Mouse (Mus musculus) kidney, embryonic 15.5 days (tissue): ENCODE results near the gene Nuak1. TPM values are rescaled to one million over a fixed set of nuclear protein-coding genes. Genes with fewer than 3 reads are reported as not detected.
A peak's percentile ranks its signal among the peaks of the same experiment; 100 is the strongest.

Source experiments
- ATAC-seq: fragments of 200-750 bp; cut with Nextera tagmentation; replicated peaks from 2 replicates; pipeline ENCODE4 v1.8.0; 2017; ENCODE audit warnings: moderate TSS enrichment; ENCODE audit not compliant: low FRiP score
- H3K27ac ChIP-seq: fragments of 300-500 bp; sonication (generic); 2 replicates; pipeline ENCODE4 v1.5.1; 2015; ENCODE audit warnings: mild to moderate bottlenecking, inconsistent platforms
- H3K27me3 ChIP-seq: fragments of 300-500 bp; sonication (generic); 2 replicates; pipeline ENCODE4 v1.6.1; 2015; ENCODE audit warnings: inconsistent platforms
- H3K36me3 ChIP-seq: fragments of 300-500 bp; sonication (generic); 2 replicates; pipeline ENCODE4 v1.6.1; 2015; ENCODE audit warnings: inconsistent platforms
- H3K4me1 ChIP-seq: fragments of 300-500 bp; sonication (generic); 2 replicates; pipeline ENCODE4 v1.6.1; 2015; ENCODE audit warnings: inconsistent platforms
- H3K4me2 ChIP-seq: fragments of 300-500 bp; sonication (generic); 2 replicates; pipeline ENCODE4 v1.6.1; 2015; ENCODE audit warnings: moderate library complexity, mild to moderate bottlenecking, inconsistent platforms
- H3K4me3 ChIP-seq: fragments of 300-500 bp; sonication (generic); replicated peaks from 2 replicates; pipeline ENCODE4 v1.5.1; 2015; ENCODE audit warnings: mild to moderate bottlenecking, inconsistent platforms
- H3K9ac ChIP-seq: fragments of 300-500 bp; sonication (generic); 2 replicates; pipeline ENCODE4 v1.6.1; 2015; ENCODE audit warnings: mild to moderate bottlenecking, inconsistent platforms
- H3K9me3 ChIP-seq: fragments of 300-500 bp; sonication (generic); replicated peaks from 2 replicates; pipeline ENCODE4 v1.6.1; 2016; ENCODE audit warnings: inconsistent platforms
- WGBS: fragments of 180-500 bp; shearing (Covaris S2); methylation state at CpG from one replicate; pipeline ENCODE4 v1.1.7; 2015; ENCODE audit warnings: mixed read lengths; 5-methylcytosine and 5-hydroxymethylcytosine counted together
- polyA plus RNA-seq: library from polyadenylated mRNA; unstranded; fragments of >200 nt; fragmentation: Nextera tagmentation; extraction: Ambion mirVana; gene quantifications from 2 replicates; pipeline ENCODE4 v1.2.1, GENCODE M21; 2015

The Nuak1 gene
- polyA plus RNA-seq, 1 experiment from 2014 or later: 3.0 TPM

DNA sequence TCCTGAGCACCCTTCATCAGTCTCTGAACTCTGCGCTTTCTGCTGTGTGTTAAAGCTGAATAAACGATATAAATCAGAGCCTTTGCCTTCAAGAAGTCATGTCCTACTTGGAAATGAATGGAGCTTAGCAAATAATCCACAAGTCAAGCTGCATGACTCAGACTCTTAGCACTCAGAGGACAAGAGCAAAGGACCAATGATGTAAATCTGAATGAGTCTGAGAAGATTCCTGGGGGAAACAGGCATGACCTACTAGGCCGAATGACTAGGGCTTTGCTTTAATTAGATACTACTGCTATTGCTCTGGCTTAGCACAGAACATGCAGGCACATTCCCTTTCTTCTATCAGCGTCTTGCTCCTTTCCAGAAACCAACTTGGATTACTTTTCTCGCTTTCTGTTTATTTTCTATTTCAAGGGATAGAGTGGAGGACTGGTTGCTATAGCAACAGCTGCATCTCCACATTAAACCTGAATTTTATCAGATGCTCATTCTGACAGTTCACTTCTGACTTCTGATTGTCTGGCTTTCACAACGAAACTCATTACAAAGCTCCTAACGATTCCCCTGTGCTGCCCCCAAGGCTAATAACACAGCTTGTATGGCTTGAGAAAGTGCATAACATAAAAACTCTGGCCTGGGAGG is 40.2 kb downstream of the Nuak1 start:
- Histone ChIP-seq H3K27ac (no peak overlapping the region), H3K4me3 (no peak overlapping the region), H3K27me3 (no peaks in the 10 kb centered on the region), H3K36me3 (peaks cover 3% of the 10 kb centered on the region), H3K4me2 (no peak overlapping the region), H3K9ac (no peak overlapping the region), H3K4me1 (peaks cover 52% of the 10 kb centered on the region), H3K9me3 (no peaks in the 10 kb centered on the region)
- ATAC-seq: no peak
- 71% methylated on average over 7 of the region's 7 CpGs for WGBS

DNA sequence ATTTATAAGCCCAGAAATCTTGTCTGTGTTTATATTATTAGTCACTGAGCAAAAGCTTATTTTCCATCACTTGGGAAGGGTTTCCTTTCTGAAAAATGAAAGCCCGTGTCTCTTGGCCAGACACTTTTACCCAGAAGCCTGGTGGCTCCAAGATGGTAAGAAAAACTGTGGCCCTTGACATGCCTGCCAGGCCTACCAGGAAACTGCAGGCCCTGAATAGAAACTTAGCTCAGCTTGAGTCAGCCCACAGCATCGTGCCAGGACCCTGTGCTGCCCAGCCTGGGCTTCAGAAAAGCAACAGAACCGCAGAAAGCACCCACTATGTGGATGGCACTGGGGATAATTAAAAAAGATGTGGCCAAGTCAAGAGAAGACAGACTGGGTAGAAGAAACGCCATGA is 43.1 kb downstream of the Nuak1 start:
- no peak overlapping the region for H3K4me2 ChIP-seq
- H3K9ac ChIP-seq: no peak overlapping the region
- no peaks in the 10 kb centered on the region for H3K27me3 ChIP-seq
- ATAC-seq: no peak
- H3K36me3 ChIP-seq: peaks cover 9% of the 10 kb centered on the region
- WGBS: 82% methylated on average over 4 of the region's 4 CpGs
- no peaks in the 10 kb centered on the region for H3K9me3 ChIP-seq
- H3K4me1 ChIP-seq: peaks cover 49% of the 10 kb centered on the region
- no peak overlapping the region for H3K27ac ChIP-seq
- H3K4me3 ChIP-seq: no peak overlapping the region

DNA sequence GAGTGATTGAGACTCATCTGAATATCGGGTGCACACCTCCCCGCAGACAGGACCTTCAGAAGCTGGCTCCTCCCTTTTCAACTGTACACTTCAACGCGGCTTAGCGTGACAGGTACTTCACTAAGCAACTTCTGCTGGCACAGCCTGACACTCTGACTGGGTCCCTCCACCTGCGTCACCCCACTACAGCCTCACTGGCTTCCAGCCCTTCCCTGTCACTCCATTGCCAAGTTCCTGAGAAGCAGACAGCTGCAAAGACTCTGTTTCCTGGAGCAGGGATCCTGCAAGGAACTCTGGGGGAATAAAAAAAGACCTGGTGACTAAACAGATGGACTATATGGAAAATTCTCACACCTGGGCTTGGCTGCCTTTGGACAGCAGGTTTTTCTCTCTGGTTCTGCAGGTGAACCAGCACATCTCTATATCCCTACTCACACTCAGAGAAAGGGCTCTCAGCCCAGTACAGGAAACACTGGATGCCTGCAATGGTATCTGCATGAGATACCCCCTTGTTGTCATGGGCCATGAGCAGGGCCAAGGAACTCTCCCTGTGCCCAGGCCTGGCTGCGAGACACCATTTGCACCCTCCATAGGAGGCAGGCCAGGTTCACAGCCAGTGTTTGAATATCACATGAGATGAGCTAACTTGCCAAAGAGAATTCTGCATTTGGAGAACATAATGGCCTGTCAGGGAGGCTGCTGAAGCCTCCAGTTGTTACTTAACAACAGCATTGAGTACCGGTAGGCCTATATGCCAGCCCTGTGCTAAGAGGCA is 44.3 kb downstream of the Nuak1 start:
- Histone ChIP-seq H3K4me1 (peaks cover 44% of the 10 kb centered on the region), H3K27ac (no peak overlapping the region; the same call in 1 of the 2 replicates), H3K4me3 (no peak overlapping the region), H3K9me3 (no peaks in the 10 kb centered on the region), H3K27me3 (no peaks in the 10 kb centered on the region), H3K9ac (no peak overlapping the region), H3K4me2 (no peak overlapping the region), H3K36me3 (peaks cover 13% of the 10 kb centered on the region)
- no peak for ATAC-seq
- 75% methylated on average over 8 of the region's 8 CpGs for WGBS

DNA sequence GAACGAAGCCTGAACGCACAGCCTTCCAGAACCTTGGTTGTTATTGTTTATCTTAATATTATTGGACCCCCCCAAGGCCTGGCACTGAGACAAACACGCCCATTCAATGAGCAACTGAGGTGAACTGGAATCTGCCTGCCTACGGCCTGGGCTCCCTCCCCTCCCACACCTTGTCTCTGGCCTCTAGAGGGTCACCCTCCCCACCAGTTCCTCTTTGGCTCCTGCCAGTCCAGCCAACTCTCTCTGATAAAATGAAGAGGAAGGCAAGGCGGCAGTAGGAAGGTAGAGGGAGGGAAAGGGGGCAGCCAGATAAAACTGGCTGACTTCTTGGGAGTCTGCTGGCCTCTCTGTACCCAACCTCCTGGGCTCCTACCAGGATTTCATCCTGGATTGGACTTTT is 45.1 kb downstream of the Nuak1 start:
- Histone ChIP-seq H3K27ac (no peak overlapping the region), H3K9me3 (no peaks in the 10 kb centered on the region), H3K9ac (no peak overlapping the region), H3K4me1 (peaks cover 40% of the 10 kb centered on the region), H3K27me3 (no peaks in the 10 kb centered on the region), H3K36me3 (peaks cover 14% of the 10 kb centered on the region), H3K4me2 (no peak overlapping the region), H3K4me3 (no peak overlapping the region)
- WGBS: 69% methylated on average over 5 of the region's 5 CpGs
- no peak for ATAC-seq

DNA sequence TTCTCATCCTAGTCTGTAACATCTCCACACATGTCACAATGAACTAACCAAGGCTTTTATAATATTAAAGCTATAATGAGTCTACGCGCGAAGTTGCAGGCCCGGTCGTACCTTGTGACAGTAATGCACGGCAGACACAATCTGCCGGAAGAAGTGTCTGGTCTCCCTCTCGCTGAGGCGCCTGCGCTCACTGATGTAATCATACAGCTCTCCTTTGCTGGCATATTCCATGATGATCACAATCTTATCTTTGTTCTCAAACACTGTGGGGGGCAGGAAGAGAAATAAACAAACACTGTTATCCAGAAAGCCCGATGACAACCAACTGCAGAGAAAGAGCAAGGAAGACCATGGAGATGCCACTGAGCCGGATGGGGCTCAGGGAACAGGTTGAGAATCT is 46.5 kb downstream of the Nuak1 start:
- WGBS: 93% methylated on average over 12 of the region's 12 CpGs

DNA sequence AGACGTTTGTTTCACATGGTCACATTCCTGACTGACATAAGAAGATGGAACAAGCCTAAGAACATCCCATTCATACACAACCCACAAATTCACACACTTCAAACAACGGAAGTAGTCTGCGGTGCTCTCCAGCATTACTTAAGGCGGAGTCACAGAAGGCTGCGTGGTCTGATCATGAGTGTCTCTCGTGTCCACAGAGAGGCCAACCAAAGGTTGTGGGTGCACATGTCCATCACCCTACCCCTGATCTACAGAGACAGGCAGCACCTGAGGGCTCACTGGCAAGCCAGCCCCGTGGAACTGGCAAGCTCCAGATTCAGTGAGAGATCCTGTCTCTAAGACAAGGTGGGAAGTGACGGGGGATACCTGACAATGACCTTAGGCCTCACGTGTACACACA is 47.0 kb downstream of the Nuak1 start:
- H3K27ac ChIP-seq: 0 out of 2 replicates have a peak overlapping the region, but pooled peaks have one; percentile 38
- no peak overlapping the region for H3K9ac ChIP-seq
- peaks cover 53% of the 10 kb centered on the region for H3K4me1 ChIP-seq
- peaks cover 11% of the 10 kb centered on the region for H3K36me3 ChIP-seq
- WGBS: 86% methylated on average over 9 of the region's 9 CpGs
- no peak for ATAC-seq
- no peak overlapping the region for H3K4me2 ChIP-seq
- H3K9me3 ChIP-seq: no peaks in the 10 kb centered on the region
- H3K4me3 ChIP-seq: no peak overlapping the region
- no peaks in the 10 kb centered on the region for H3K27me3 ChIP-seq

More for the DNA sequence above, 46.5 kb downstream of the Nuak1 start:
- ATAC-seq: no peak
- H3K4me1 ChIP-seq: peaks cover 49% of the 10 kb centered on the region
- peaks cover 11% of the 10 kb centered on the region for H3K36me3 ChIP-seq
- no peak overlapping the region for H3K4me2 ChIP-seq
- no peak overlapping the region for H3K9ac ChIP-seq
- no peak overlapping the region for H3K27ac ChIP-seq
- H3K27me3 ChIP-seq: no peaks in the 10 kb centered on the region
- H3K4me3 ChIP-seq: no peak overlapping the region
- no peaks in the 10 kb centered on the region for H3K9me3 ChIP-seq

DNA sequence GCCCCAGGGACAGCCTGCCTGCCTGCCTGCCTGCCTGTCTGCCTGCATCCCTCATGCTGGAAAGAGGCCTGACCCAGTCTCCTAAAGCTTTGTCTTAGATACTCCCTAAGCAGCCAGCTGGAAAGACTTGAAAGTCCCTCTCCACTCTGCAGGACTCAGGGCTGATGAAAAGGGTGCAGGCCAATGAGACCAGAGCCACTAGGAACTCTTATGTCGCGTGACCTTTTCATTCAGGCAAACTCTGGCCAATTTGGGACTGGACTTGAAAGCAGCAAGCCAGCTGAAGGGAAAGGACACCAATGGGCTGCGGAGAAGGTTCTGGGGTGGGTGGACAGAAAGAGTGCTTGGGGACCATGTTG is 47.7 kb downstream of the Nuak1 start:
- no peak overlapping the region for H3K4me2 ChIP-seq
- no peak overlapping the region for H3K9ac ChIP-seq
- 82% methylated on average over 3 of the region's 3 CpGs for WGBS

DNA sequence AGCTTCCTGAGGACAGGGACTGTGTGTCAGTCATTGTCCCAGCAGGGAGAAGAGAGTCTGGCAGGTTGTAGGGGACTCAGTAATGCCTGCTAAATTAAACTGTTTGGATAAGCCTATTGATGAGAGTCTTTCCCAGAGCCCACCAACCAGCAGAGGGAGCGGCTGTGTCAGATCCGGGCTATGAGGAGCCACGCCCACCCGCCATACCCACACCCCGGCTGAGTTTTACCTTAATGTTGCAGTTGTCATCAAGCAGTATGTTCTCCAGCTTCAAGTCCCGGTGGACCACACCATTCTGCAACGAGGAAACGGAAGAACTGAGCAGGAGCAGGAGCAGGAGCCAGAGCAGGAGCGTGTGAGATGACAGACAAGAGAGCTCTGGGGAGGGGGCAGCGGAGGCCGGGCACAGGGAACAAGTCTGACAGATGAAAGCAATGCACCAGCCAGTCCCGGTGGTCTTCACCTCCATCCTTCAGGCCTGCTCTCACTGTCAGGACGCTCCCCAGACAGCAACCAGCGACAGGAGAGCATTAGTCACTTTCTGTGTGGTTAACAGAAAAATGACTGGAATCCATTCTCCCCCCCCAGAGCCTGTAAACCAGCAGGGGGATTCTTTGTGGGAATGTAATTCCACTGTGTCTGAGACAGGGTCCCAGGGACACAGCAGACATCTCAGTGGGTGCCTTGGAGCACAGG is 48.2 kb downstream of the Nuak1 start:
- Histone ChIP-seq H3K27ac (peak overlapping the region; percentile 38), H3K4me2 (no peak overlapping the region; the same call in 1 of the 2 replicates), H3K36me3 (peaks cover 11% of the 10 kb centered on the region), H3K9ac (no peak overlapping the region), H3K27me3 (no peaks in the 10 kb centered on the region), H3K4me3 (no peak overlapping the region), H3K4me1 (peaks cover 60% of the 10 kb centered on the region), H3K9me3 (no peaks in the 10 kb centered on the region)
- no peak for ATAC-seq
- 37% methylated on average over 14 of the region's 14 CpGs for WGBS

More for the DNA sequence above, 47.7 kb downstream of the Nuak1 start:
- Histone ChIP-seq H3K36me3 (peaks cover 11% of the 10 kb centered on the region), H3K27me3 (no peaks in the 10 kb centered on the region), H3K27ac (peak overlapping the region; percentile 38), H3K9me3 (no peaks in the 10 kb centered on the region), H3K4me3 (no peak overlapping the region), H3K4me1 (peaks cover 57% of the 10 kb centered on the region)
- no peak for ATAC-seq

DNA sequence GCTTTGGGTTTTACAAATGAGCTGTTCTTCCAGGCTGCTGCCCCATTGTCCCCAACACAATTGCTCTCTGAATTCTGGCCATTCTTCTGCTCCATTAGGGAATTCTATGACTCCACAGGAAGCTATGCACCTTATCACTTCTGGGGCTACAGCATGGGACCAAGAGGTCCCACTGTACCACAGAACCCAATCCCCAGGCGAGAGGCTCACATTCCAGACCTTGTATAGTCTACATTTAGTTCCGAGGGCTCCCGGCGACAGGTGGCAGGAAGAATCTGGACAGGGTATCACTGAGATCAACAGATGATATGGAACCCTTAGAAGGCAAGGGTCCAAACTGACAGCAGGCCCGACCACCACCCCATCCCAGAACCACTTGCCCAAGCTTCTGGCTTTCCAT is 50.7 kb downstream of the Nuak1 start:
- Histone ChIP-seq H3K4me2 (no peak overlapping the region), H3K36me3 (peaks cover 11% of the 10 kb centered on the region), H3K9ac (no peak overlapping the region), H3K27ac (peak overlapping the region; percentile 50; the same call in 1 of the 2 replicates), H3K4me3 (no peak overlapping the region), H3K9me3 (no peaks in the 10 kb centered on the region), H3K4me1 (peaks cover 66% of the 10 kb centered on the region), H3K27me3 (no peaks in the 10 kb centered on the region)
- WGBS: 75% methylated on average over 5 of the region's 5 CpGs
- ATAC-seq: no peak

DNA sequence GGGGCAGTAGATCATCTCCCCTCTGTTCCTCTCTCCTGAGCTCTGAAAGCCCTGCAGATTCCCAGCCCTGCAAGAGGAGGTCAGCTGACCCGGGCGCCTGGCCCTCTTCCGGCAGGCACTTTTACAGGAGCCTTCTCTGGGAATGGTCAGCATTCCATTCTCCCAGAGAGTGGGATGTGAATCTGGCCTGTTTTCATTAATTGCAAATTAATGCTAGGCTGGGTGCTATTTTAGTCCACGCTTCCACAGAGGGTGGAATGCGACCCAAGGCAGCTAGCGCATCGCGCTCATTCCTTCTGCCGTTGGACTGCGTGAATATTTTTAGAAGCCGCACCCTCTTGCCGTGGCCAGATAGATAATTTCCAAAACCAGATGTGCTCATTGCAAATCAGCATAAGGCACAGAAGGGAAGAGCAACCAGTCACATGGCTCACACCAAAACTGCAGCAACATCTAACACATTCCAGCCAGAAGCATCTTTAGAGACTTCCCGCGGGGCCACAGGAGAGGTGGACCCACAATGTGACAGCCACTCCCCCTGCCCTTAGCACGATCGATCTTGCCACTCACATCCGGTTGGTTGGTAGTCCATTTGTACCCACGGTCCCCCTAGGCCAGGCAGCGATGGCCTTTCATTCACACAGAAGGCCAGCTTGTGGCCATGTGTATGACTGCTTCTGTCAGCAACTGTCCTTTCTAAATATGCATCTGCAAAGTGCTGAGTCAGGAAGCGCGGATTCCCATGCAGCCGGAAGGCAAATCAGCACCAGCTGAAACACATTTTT is 51.8 kb downstream of the Nuak1 start:
- no peak overlapping the region for H3K9ac ChIP-seq
- H3K36me3 ChIP-seq: peaks cover 10% of the 10 kb centered on the region
- peak overlapping the region; percentile 50 for H3K27ac ChIP-seq
- H3K4me3 ChIP-seq: no peak overlapping the region
- H3K4me1 ChIP-seq: peaks cover 74% of the 10 kb centered on the region
- no peaks in the 10 kb centered on the region for H3K9me3 ChIP-seq
- H3K4me2 ChIP-seq: peak overlapping the region; percentile 4; the same call in 1 of the 2 replicates
- peak; percentile 27; the same call in 1 of the 2 replicates for ATAC-seq
- WGBS: 29% methylated on average over 22 of the region's 22 CpGs
- H3K27me3 ChIP-seq: no peaks in the 10 kb centered on the region

DNA sequence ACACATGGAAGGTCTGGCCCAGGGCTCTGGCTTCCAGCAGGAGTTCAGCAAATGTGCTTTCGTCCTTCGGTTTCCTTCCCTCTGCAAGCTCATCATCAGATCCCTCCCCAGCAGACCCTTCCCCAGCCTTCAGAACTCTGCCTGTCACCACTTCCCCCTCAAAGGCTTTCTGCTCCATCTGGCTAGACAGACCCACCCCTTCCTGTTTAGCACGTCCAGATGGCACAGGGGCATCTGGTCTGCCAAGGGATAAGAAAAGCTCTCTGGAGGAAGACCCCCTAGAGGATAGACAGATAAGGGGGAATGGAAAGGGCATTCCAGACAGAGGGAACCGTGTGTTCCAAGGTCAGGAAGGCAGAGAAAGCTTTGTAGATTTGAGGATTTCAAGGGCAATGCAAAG is 53.1 kb downstream of the Nuak1 start:
- Histone ChIP-seq H3K4me2 (no peak overlapping the region), H3K27ac (peak overlapping the region; percentile 50), H3K27me3 (no peaks in the 10 kb centered on the region), H3K36me3 (peaks cover 4% of the 10 kb centered on the region), H3K4me1 (peaks cover 71% of the 10 kb centered on the region), H3K9ac (no peak overlapping the region), H3K4me3 (no peak overlapping the region), H3K9me3 (no peaks in the 10 kb centered on the region)
- ATAC-seq: no peak
- 40% methylated on average over 4 of the region's 4 CpGs for WGBS
